Mouse (Mus musculus) megakaryocyte, adult 5-6 weeks (primary cell): ENCODE measurements around the gene Gm36176. TPM values are rescaled to one million over a fixed set of nuclear protein-coding genes. Genes with fewer than 3 reads are reported as not detected.
"Not testable (repeated sequence)": the region's sequence is repeated elsewhere in the genome, so short reads cannot be mapped to it uniquely, and the experiment has no call there.

Experiments used
- ATAC-seq: 2 replicates; pipeline ENCODE4 v1.8.0; 2016; ENCODE audit warnings: mild to moderate bottlenecking, inconsistent platforms; ENCODE audit not compliant: poor library complexity, severe bottlenecking
- total RNA-seq, 2 experiments: library from RNA; stranded (forward) in 1 of 2; stranded (reverse) in 1 of 2; fragments of 153-499, 151-499 nt in 1 of 2; fragments of 221-1000, 200-1000 nt in 1 of 2; gene quantifications; 2 replicates each; pipeline versions ENCODE4 v1.2.3 to v1.2.4; 2015 to 2017

The Gm36176 gene
- total RNA-seq (2015) (not detected in 2 replicates), total RNA-seq (2017) (not detected in 2 replicates)

GRCm38 (mm10) chr10:77846503-77846902, at the start of gene Gm36176:
Gm36176 (plus strand) TSS chr10:77846803.
- no peak for ATAC-seq

GRCm38 (mm10) chr10:77797677-77798076, 48.9 kb upstream of the Gm36176 start:
- ATAC-seq, result no peak

DNA sequence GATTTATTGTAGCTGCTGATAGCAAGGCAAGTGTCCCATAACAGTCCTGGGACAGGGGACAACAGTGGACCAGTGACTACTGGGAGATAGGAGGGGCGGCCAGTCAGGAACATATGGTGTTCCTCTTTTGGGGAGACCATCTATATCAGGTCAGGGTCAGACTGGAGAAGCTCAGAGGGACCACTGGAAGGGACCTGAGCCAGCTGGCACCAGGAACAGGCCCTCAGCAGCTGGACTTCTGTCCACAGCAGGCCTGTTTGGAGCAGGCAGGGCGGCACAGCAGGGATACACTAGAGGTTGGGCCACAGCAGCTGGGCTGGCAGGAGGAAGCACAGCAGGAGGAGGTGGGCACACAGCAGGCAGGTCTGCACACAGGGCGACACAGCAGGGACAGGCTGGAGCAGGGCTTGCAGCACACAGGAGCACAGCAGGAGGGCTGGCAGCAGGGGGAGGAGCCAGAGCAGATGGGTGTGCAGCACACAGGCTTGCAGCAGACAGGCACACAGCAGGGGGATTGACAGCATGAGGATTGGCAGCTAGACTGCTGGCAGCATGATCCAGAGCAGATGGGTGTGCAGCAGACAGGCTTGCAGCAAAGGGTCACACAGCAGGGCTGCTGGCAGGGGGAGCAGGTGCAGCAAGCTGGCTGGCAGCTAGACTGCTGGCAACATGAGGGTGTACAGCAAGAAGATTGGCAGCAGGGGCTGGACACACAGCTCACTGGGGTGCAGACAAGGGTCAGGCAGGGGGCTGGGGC, 48.3 kb upstream of the Gm36176 start:
- not testable (repeated sequence) for ATAC-seq

DNA sequence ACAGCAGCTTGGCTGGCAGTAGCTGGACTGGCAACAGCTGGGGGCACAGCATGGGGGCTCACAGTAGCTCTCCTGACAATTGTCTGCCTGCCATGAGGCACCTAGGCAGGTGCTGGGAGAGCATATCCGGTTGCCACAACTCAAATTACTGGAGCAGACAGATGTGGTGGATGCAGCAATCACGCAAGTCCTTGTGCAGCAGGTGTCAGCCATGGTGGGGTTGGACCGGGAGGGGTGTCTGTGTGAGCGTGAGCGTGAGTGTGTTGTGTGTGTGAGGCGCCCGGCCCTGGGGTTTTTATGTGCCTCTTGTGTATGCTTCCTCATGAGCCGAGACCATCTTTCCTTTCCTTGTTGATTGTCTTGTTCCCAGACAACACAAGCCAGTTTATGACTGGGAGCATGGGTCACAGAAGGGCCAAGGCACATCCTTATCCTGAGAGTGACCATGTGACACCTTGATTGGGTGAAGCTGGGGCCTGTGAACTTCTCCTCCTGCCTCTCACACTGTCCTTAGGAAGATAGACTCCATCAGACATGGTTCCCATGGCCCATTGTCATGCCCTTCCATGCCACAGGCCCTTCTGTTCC, 47.6 kb upstream of the Gm36176 start, which contains the start of gene Gm19668:
TSS of gene Gm19668 (minus strand) at position 213 of the 588 bp plus-strand sequence.
- no peak for ATAC-seq

DNA sequence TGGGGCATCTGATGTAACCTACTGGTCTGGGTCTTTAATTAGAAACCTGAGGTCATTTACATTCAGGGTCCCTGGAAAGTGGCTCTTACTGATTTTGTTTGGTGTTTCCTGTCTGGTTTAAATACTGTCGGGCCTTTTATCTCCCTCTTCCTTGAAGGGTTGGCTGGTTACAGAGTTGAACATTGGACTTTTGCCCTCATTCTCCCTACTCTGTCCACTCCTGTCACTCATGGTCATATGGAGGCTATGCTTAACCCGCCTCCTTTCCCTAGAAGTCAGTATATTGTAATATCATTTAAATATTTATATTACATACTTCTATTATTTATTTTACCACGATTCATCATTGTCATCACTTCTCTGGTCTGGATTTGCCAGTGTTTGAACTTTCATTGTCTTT, 42.5 kb upstream of the Gm36176 start:
- no peak for ATAC-seq

GRCm38 (mm10) chr10:77811743-77812142, 34.9 kb upstream of the Gm36176 start, which contains the start of gene Gm9507:
Gm9507 (minus strand) TSS chr10:77811843.
- ATAC-seq, result no peak

DNA sequence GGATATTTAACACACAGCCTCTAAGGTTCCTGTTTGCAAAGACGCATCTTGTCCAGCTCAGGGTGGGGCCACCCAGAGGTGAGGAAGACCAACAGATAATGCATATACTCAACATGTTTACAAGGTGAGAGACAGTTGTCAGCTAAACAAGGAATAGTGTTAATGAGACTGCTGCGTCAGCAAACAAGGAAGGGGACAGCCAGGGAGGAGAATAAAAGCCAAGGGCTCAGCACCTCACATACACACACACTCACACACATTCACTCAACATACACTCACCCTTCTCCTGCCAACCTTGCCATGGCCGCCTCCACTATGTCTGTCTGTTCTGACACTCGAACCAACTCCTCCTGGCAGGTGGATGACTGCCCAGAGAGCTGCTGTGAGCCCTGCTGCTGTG, 32.2 kb upstream of the Gm36176 start, which contains the start of gene Gm2696:
TSS of gene Gm2696 (plus strand) at position 301 of the 400 bp plus-strand sequence.
- ATAC-seq, result no peak

- no peak for ATAC-seq
Measured at GRCm38 (mm10) chr10:77815514-77815913, 31.1 kb upstream of the Gm36176 start.

GRCm38 (mm10) chr10:77818523-77818922, 28.1 kb upstream of the Gm36176 start:
- no peak for ATAC-seq

GRCm38 (mm10) chr10:77819203-77819602, 27.4 kb upstream of the Gm36176 start:
- ATAC-seq, result no peak

DNA sequence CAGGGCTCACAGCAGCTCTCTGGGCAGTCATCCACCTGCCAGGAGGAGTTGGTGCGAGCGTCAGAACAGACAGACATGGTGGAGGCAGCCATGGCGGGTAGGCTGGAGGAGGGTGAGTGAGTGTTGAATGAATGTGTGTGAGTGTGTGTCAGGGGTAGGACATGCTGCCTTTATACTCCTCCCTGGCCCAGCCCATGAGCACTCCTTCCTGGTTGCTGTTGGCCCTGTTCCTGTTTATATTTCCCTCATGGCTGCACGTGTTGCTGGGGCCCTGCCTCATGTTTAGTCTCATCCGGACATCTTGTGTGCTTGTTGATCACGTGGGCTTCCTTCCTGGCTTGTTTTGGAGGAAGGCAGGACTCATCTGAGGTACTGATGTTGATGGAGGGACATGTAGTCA, 19.7 kb upstream of the Gm36176 start, which contains the start of gene Krtap10-4:
TSS of gene Krtap10-4 (minus strand) at position 145 of the 400 bp plus-strand sequence.
- no peak for ATAC-seq

GRCm38 (mm10) chr10:77835647-77836046, 11.0 kb upstream of the Gm36176 start, which contains the start of gene Krtap10-10:
Krtap10-10 (plus strand) TSS chr10:77835947.
- ATAC-seq, result no peak

GRCm38 (mm10) chr10:77839006-77839405, 7.6 kb upstream of the Gm36176 start:
- ATAC-seq, result no peak

- no peak for ATAC-seq
Measured at GRCm38 (mm10) chr10:77846961-77847360, 358 bp downstream of the Gm36176 start.

- ATAC-seq, result no peak
Measured at GRCm38 (mm10) chr10:77847538-77847937, 935 bp downstream of the Gm36176 start.

DNA sequence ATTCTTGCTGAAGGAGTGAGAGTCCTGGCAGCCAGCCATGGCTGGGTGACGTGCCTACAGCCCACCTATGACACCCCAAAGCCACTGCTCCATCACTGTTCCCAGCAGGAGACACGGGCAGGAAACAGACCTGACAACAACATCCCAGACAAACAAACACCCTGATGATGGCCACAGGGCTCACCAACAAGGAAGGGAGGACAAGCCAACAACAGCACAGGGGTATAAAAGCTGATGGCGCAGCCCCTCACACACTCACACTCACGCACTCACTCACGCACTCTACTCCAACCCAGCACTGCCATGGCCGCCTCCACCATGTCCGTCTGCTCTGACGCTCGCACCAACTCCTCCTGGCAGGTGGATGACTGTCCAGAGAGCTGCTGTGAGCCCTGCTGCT, 6.0 kb downstream of the Gm36176 start, which contains the start of gene Gm10318:
TSS of gene Gm10318 (plus strand) at position 301 of the 400 bp plus-strand sequence.
- no peak for ATAC-seq

DNA sequence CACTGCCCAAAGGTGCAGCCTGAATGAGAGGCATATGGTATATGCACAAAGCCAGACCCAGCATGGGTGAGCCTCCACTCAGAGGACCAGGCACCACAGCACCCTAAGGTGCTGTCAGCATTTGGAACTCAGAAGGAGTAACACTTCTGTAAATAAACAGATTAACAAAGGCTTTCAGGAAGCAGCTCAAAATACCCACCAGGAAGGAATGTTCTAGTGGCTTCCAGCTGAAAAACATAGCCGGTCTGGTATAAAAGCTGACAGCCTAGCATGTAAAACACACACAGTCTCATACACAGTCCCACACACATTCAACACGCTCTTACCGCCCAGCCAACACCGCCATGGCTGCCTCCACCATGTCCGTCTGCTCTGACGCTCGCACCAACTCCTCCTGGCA, 15.1 kb downstream of the Gm36176 start, which contains the start of gene Gm3285:
TSS of gene Gm3285 (plus strand) at position 301 of the 400 bp plus-strand sequence.
- no peak for ATAC-seq

DNA sequence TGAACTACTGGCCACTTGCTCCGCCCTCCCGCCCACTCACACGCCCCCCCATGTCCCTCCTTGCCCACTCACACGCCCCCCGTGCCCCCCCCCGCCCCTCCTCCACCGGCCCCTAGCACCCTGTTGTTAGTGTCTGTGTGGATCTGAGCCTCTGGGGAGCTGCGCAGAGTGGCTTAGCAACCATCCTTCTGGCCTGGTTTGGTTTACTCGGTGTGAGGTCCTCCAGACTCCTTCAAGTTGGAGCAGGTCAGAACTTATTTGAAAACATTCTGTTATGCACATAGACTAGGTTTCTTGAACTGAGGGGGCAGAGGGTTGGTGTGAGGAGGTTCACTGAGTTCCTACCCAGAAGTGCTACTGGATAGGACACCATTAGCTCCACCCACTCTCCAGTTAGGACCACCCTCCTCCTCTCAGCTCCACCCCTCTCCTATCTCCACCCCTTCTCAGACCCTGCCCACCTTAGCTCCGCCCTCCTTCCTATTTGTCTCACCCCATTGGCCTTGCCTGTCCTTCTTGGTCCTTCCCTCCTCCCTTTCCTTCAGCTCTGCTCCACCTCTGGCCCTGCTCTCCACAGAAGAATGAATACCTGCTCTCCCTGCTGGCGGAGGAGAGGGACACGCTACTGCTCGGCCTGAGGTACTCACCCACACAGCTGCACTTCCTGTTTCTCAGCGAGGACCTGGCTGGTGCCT, 17.6 kb downstream of the Gm36176 start:
- ATAC-seq, result peak; percentile 82

DNA sequence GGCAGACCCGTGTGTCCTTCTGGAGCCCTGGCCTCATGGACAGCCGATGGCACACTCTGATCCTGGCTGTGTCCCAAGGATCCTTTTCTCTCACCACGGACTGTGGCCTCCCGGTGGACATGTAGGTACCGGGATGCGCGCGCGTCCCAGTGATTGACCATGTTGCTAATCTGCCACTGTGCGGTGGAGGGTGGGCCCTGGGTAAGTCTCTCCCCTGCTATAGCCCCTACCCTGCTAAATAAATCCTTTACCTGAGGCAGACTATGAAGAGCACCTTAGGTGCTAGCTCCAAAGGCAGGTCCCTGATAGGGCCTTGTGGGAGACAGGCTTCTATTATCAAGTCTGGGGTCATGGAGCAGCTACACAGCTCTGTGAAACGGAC, 18.1 kb downstream of the Gm36176 start:
- ATAC-seq, result 0 out of 2 replicates have a peak, but pooled peaks have one; percentile 5

GRCm38 (mm10) chr10:77867546-77867945, 20.9 kb downstream of the Gm36176 start:
- no peak for ATAC-seq

DNA sequence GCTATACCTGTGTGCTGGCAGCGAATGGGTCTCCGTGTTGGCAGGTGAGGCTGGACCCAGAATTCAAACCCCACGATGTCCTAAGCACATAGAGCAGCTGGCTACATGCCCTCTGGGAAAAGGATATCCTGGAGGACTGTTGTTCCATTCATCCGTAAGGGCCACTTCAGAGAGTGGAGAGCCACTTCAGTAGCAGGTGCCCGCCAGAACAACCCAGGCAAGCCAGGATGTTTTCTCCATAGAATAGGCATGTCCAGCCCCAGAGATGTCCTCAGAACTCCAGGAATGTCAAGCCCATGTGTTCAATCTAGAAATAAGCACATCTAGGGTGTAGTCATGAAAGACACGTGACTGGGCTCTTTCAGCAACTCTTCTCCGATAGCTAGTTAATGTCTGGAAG, 23.0 kb downstream of the Gm36176 start:
- no peak for ATAC-seq
